Mouse (Mus musculus): Measurements from ENCODE around the gene Man1c1. TPM values are rescaled to one million over a fixed set of nuclear protein-coding genes. Genes with fewer than 3 reads are reported as not detected.

Gene Man1c1
- total and polyA plus RNA-seq, 3 experiments = 0.05 TPM; not detected in 2

DNA sequence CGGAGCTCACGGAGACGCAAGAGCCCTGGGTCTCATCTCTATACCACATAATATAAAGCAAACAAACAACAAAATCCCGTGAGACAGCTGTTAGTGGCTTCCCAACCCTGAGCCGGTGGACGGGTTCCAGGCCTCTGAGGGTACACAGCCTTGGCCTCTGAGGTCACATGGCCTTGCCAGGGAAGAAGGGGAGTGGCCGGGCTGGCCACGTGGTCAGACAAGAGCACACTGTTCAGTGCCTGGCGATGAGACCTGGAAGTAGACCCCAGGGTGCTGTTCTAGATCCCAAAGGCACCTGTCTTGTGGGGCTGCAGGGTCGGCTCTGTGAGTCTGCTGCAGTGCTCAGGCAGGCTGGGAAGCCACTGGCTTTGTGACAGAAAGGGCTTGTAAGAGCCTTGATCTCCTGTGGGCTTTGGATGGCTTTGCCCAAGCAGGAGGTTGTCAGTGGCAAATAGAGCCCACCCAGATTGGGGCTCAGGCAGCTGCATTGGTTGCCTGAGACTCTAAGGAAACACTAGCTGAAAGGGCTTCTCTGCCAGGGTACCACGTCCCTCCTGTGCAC is 116.4 kb downstream of the Man1c1 start:
- peaks cover 14% of the 10 kb centered on the region for H3K4me1 ChIP-seq (ENCODE audit: insufficient read depth, low read depth, low read length)
- no peak for TF ChIP-seq GATA2 (IDR thresholded peaks at IDR 0.05; ENCODE audit: borderline replicate concordance, low read depth, low read length)
- no peak for TF ChIP-seq CTCF (IDR thresholded peaks at IDR 0.05; ENCODE audit: low read depth, low read length)
- TF ChIP-seq TAL1 (conservative IDR thresholded peaks at IDR 0.05; ENCODE audit: low read depth, low read length) = no peak
- no peak for TF ChIP-seq GATA1 (IDR thresholded peaks at IDR 0.05; ENCODE audit: borderline replicate concordance, low read length)
- TF ChIP-seq POLR2AphosphoS5 (IDR thresholded peaks at IDR 0.05; ENCODE audit: insufficient replicate concordance, low read depth, low read length) = no peak
- no peaks in the 10 kb centered on the region for H3K36me3 ChIP-seq (replicated peaks)
- DNase-seq (ENCODE audit: low spot score) (no peak), ATAC-seq (ENCODE audit: extremely low read depth, insufficient number of reproducible peaks, low FRiP score, poor library complexity, severe bottlenecking) (no peak)
- no peak overlapping the region for H3K4me3 ChIP-seq (ENCODE audit: low read depth, low read length)
- no peaks in the 10 kb centered on the region for H3K9me3 ChIP-seq (replicated peaks)
- H3K27me3 ChIP-seq (ENCODE audit: insufficient read depth, low read length) = peaks cover 52% of the 10 kb centered on the region

DNA sequence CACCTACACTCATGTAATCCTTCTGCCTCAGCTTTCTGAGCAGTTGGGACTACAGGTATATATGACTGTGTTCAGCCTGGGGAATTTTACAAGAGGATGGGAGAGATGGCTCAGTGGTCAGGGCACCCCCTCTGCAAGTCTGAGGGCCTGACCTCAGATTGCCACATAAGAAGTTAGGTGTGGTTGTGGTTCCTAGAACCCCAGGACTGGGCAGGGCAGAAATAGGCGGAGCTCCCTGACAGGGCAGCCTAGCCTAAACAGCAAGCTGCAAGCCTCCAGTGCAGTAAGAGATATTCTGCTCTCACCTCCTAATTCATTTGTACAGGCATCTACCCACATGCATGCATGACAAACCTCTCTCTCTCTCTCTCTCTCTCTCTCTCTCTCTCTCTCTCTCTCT is 117.5 kb downstream of the Man1c1 start:
- ATAC-seq (ENCODE audit: extremely low read depth, insufficient number of reproducible peaks, low FRiP score, poor library complexity, severe bottlenecking) = no peak

DNA sequence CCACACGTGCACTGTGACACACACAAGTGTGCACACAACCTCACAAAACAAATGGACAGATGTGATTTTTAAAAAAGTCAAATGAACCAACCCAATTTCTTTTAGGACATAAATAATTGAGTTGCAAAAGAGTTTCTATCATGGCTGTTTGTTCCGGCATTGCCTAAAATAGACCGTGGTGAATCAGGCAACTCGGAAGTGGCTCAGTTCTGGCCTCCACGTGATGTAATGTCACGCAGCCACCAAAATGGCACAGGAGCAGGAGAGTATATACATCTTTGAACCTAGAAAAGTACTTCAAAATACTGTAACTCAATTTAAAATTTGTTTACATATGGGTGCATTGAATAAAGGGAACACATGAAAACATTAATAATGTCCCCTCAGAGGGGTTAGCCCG is 118.0 kb downstream of the Man1c1 start:
- Histone ChIP-seq H3K4me1 (ENCODE audit: insufficient read depth, low read depth, low read length) (peaks cover 14% of the 10 kb centered on the region), H3K27me3 (ENCODE audit: insufficient read depth, low read length) (peaks cover 60% of the 10 kb centered on the region), H3K36me3 (replicated peaks) (no peaks in the 10 kb centered on the region), H3K9me3 (replicated peaks) (no peaks in the 10 kb centered on the region), H3K4me3 (ENCODE audit: low read depth, low read length) (no peak overlapping the region)
- TF ChIP-seq CTCF (IDR thresholded peaks at IDR 0.05; ENCODE audit: low read depth, low read length) (no peak), GATA1 (IDR thresholded peaks at IDR 0.05; ENCODE audit: borderline replicate concordance, low read length) (no peak), TAL1 (conservative IDR thresholded peaks at IDR 0.05; ENCODE audit: low read depth, low read length) (no peak), POLR2AphosphoS5 (IDR thresholded peaks at IDR 0.05; ENCODE audit: insufficient replicate concordance, low read depth, low read length) (no peak), GATA2 (IDR thresholded peaks at IDR 0.05; ENCODE audit: borderline replicate concordance, low read depth, low read length) (no peak)
- ATAC-seq (ENCODE audit: extremely low read depth, insufficient number of reproducible peaks, low FRiP score, poor library complexity, severe bottlenecking) (no peak), DNase-seq (ENCODE audit: low spot score) (no peak)

More for the DNA sequence above, 117.5 kb downstream of the Man1c1 start:
- H3K36me3 ChIP-seq (replicated peaks) = no peaks in the 10 kb centered on the region
- peaks cover 14% of the 10 kb centered on the region for H3K4me1 ChIP-seq (ENCODE audit: insufficient read depth, low read depth, low read length)
- DNase-seq (ENCODE audit: low spot score) = no peak
- no peaks in the 10 kb centered on the region for H3K9me3 ChIP-seq (replicated peaks)
- no peak for TF ChIP-seq POLR2AphosphoS5 (IDR thresholded peaks at IDR 0.05; ENCODE audit: insufficient replicate concordance, low read depth, low read length)
- TF ChIP-seq TAL1 (conservative IDR thresholded peaks at IDR 0.05; ENCODE audit: low read depth, low read length) = no peak
- TF ChIP-seq GATA1 (IDR thresholded peaks at IDR 0.05; ENCODE audit: borderline replicate concordance, low read length) = no peak
- no peak for TF ChIP-seq GATA2 (IDR thresholded peaks at IDR 0.05; ENCODE audit: borderline replicate concordance, low read depth, low read length)
- TF ChIP-seq CTCF (IDR thresholded peaks at IDR 0.05; ENCODE audit: low read depth, low read length) = no peak
- H3K27me3 ChIP-seq (ENCODE audit: insufficient read depth, low read length) = peaks cover 60% of the 10 kb centered on the region
- H3K4me3 ChIP-seq (ENCODE audit: low read depth, low read length) = no peak overlapping the region

DNA sequence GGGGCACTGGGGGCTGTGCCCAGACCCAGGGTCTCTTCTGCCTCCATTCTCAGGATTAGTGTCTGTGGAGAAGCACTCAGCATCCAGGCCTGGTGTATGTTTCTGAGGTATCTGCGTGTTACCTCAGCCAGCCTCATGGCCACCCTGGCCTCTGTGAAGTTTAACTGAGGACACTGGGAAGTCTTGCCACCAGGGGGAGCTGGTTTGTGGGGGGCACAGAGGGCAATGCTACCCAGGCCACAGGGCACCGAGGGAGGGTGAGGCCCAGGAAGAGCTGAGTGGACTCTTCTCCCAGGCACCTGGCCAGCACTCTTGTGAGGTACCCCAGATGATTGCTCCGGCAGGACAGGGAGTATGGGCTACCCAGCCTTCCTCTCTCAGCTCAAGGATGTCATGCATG is 120.6 kb downstream of the Man1c1 start:
- Histone ChIP-seq H3K4me3 (ENCODE audit: low read depth, low read length) (no peak overlapping the region), H3K9me3 (replicated peaks) (no peaks in the 10 kb centered on the region), H3K36me3 (replicated peaks) (no peaks in the 10 kb centered on the region), H3K27me3 (ENCODE audit: insufficient read depth, low read length) (peaks cover 65% of the 10 kb centered on the region), H3K4me1 (ENCODE audit: insufficient read depth, low read depth, low read length) (peaks cover 12% of the 10 kb centered on the region)
- DNase-seq (ENCODE audit: low spot score) = no peak
- ATAC-seq (ENCODE audit: extremely low read depth, insufficient number of reproducible peaks, low FRiP score, poor library complexity, severe bottlenecking) = no peak
- TF ChIP-seq CTCF (IDR thresholded peaks at IDR 0.05; ENCODE audit: low read depth, low read length) (0 out of 2 replicates have a peak, but pooled peaks have one; percentile 18), GATA2 (IDR thresholded peaks at IDR 0.05; ENCODE audit: borderline replicate concordance, low read depth, low read length) (no peak), GATA1 (IDR thresholded peaks at IDR 0.05; ENCODE audit: borderline replicate concordance, low read length) (no peak), TAL1 (conservative IDR thresholded peaks at IDR 0.05; ENCODE audit: low read depth, low read length) (no peak), POLR2AphosphoS5 (IDR thresholded peaks at IDR 0.05; ENCODE audit: insufficient replicate concordance, low read depth, low read length) (no peak)

DNA sequence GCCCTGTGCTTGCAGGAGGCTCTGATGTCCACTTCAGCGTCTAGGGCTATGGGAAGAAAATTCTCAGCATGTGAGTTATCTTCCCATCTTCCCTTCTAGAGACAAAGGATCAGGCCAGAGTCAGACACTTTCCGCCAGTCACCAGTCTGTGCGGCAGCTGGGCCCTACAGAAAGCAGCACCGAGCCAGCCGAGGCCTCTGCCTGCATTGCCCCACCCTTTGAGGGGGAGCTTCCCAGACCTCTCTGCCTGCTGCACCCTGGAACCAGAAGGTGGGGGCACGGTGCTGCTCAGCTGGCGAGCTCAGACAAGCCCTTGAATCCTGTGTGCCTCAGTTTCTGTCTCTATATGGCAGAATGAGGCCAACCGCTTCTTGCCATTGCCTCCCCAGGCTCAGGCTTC is 122.7 kb downstream of the Man1c1 start:
- no peak for TF ChIP-seq GATA2 (IDR thresholded peaks at IDR 0.05; ENCODE audit: borderline replicate concordance, low read depth, low read length)
- no peak for TF ChIP-seq CTCF (IDR thresholded peaks at IDR 0.05; ENCODE audit: low read depth, low read length)
- TF ChIP-seq GATA1 (IDR thresholded peaks at IDR 0.05; ENCODE audit: borderline replicate concordance, low read length) = no peak
- TF ChIP-seq TAL1 (conservative IDR thresholded peaks at IDR 0.05; ENCODE audit: low read depth, low read length) = no peak
- no peak for TF ChIP-seq POLR2AphosphoS5 (IDR thresholded peaks at IDR 0.05; ENCODE audit: insufficient replicate concordance, low read depth, low read length)
- no peak for DNase-seq (ENCODE audit: low spot score)
- no peak overlapping the region for H3K4me3 ChIP-seq (ENCODE audit: low read depth, low read length)
- H3K36me3 ChIP-seq (replicated peaks) = no peaks in the 10 kb centered on the region
- H3K4me1 ChIP-seq (ENCODE audit: insufficient read depth, low read depth, low read length) = peaks cover 4% of the 10 kb centered on the region; the same call in 1 of the 2 replicates
- ATAC-seq (ENCODE audit: extremely low read depth, insufficient number of reproducible peaks, low FRiP score, poor library complexity, severe bottlenecking) = no peak
- peaks cover 75% of the 10 kb centered on the region for H3K27me3 ChIP-seq (ENCODE audit: insufficient read depth, low read length)
- H3K9me3 ChIP-seq (replicated peaks) = no peaks in the 10 kb centered on the region

DNA sequence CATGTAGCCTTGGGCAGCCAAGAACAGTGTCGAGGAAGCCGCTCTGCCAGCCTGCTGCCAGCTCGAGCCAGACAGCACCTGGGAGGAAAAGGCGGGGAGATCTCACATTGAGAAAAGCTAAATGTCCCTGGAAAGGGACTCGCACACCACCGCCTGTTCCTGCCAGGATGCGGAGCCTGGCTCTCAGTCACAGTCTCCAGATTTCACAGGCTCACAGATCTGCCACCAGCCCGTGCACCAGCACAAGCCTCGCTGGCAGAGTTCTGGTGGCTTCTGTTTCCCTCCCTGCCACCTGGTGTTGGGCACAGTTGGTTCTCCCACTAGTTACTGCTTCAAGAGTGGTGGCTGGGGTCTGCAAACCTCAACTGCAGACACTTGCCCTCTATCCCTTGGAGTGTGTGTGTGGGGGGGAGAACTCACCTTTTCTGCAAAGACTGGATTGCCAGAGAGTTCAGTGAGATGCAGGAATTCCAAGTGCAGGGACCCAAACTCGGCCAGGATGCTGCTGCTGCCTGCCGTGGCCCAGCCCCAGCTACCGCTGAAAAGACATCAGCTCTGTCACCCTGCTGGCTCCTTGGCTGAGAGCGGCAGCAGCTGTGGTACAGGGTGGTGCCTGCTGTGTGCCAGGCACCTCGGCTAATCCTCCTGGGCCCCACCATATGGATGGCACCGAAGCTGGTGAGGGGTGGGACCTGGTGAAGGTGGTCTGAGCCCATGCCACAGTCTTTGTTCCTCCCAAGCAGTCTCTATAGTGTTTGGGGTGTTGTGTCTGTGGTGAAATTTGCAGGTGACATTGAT is 123.5 kb downstream of the Man1c1 start:
- Histone ChIP-seq H3K36me3 (replicated peaks) (no peaks in the 10 kb centered on the region), H3K27me3 (ENCODE audit: insufficient read depth, low read length) (peaks cover 77% of the 10 kb centered on the region), H3K4me1 (ENCODE audit: insufficient read depth, low read depth, low read length) (peaks cover 4% of the 10 kb centered on the region; the same call in 1 of the 2 replicates), H3K9me3 (replicated peaks) (no peaks in the 10 kb centered on the region), H3K4me3 (ENCODE audit: low read depth, low read length) (no peak overlapping the region)
- ATAC-seq (ENCODE audit: extremely low read depth, insufficient number of reproducible peaks, low FRiP score, poor library complexity, severe bottlenecking) (no peak), DNase-seq (ENCODE audit: low spot score) (no peak)
- TF ChIP-seq GATA1 (IDR thresholded peaks at IDR 0.05; ENCODE audit: borderline replicate concordance, low read length) = no peak
- no peak for TF ChIP-seq GATA2 (IDR thresholded peaks at IDR 0.05; ENCODE audit: borderline replicate concordance, low read depth, low read length)
- no peak for TF ChIP-seq CTCF (IDR thresholded peaks at IDR 0.05; ENCODE audit: low read depth, low read length)

All from G1E (cell line).